Mouse (Mus musculus) limb, embryonic 14.5 days (tissue): ENCODE measurements around the gene Cd55. TPM values are rescaled to one million over a fixed set of nuclear protein-coding genes. Genes with fewer than 3 reads are reported as not detected.

Experiments used
- ATAC-seq: fragments of 200-750 bp; cut with Nextera tagmentation; 2 replicates; pipeline ENCODE4 v1.8.0; 2017; ENCODE audit warnings: low read depth, moderate number of reproducible peaks, moderate TSS enrichment; ENCODE audit not compliant: low FRiP score
- DNase-seq: peaks from one replicate; pipeline ENCODE4 v3.0.0-alpha.2; 2015; ENCODE audit warnings: low spot score
- H3K27ac ChIP-seq: fragments of 300-500 bp; sonication (generic); replicated peaks from 2 replicates; pipeline ENCODE4 v1.5.1; 2014; ENCODE audit warnings: low read depth, mild to moderate bottlenecking, low read length, moderate library complexity, mixed read lengths
- H3K27me3 ChIP-seq: fragments of 300-500 bp; sonication (generic); 2 replicates; pipeline ENCODE4 v1.6.1; 2014; ENCODE audit warnings: low read length, mixed read lengths; ENCODE audit not compliant: control insufficient read depth, insufficient read depth
- H3K36me3 ChIP-seq: fragments of 300-500 bp; sonication (generic); 2 replicates; pipeline ENCODE4 v1.6.1; 2014; ENCODE audit warnings: mild to moderate bottlenecking, low read length, moderate library complexity, mixed read lengths; ENCODE audit not compliant: control insufficient read depth, insufficient read depth
- H3K4me1 ChIP-seq: fragments of 300-500 bp; sonication (generic); 2 replicates; pipeline ENCODE4 v1.6.1; 2014; ENCODE audit warnings: antibody characterized with exemption, low read length, mixed read lengths; ENCODE audit not compliant: control insufficient read depth, insufficient read depth
- H3K4me2 ChIP-seq: fragments of 300-500 bp; sonication (generic); replicated peaks from 2 replicates; pipeline ENCODE4 v1.6.1; 2014; ENCODE audit warnings: low read depth, mild to moderate bottlenecking, low read length, moderate library complexity; ENCODE audit not compliant: severe bottlenecking
- H3K4me3 ChIP-seq: fragments of 300-500 bp; sonication (generic); replicated peaks from 2 replicates; pipeline ENCODE4 v1.5.1; 2014; ENCODE audit warnings: low read length
- H3K9ac ChIP-seq: fragments of 300-500 bp; sonication (generic); 2 replicates; pipeline ENCODE4 v1.6.1; 2014; ENCODE audit warnings: mild to moderate bottlenecking, low read depth, low read length, moderate library complexity; ENCODE audit not compliant: severe bottlenecking
- H3K9me3 ChIP-seq: fragments of 300-500 bp; sonication (generic); 2 replicates; pipeline ENCODE4 v1.6.1; 2016; ENCODE audit warnings: low read length; ENCODE audit not compliant: control insufficient read depth
- POLR2A ChIP-seq: fragments of 200-500 bp; IDR thresholded peaks from 2 replicates; pipeline ENCODE4 v1.8.0; 2012; ENCODE audit warnings: inconsistent platforms, mild to moderate bottlenecking, moderate library complexity, borderline replicate concordance; ENCODE audit not compliant: insufficient read depth, insufficient read length; ENCODE audit errors: extremely low read depth
- WGBS: fragments of 180-500 bp; shearing (Covaris S2); extraction: QIAGEN DNeasy Blood & Tissue Kit; methylation state at CpG from one replicate; pipeline ENCODE4 v1.1.7; 2014; 5-methylcytosine and 5-hydroxymethylcytosine counted together
- polyA plus RNA-seq, 2 experiments: library from polyadenylated mRNA; depleted of rRNA in 1 of 2; stranded (reverse) in 1 of 2; unstranded in 1 of 2; fragments of >200 nt; fragmentation: Nextera tagmentation in 1 of 2; extraction: Ambion mirVana in 1 of 2; gene quantifications; 2 replicates each; pipeline versions ENCODE4 v1.2.1 to v1.2.3; 2012 to 2014

Cd55 gene
- polyA plus RNA-seq, 2 experiments = 12.8 to 14.6 TPM

DNA sequence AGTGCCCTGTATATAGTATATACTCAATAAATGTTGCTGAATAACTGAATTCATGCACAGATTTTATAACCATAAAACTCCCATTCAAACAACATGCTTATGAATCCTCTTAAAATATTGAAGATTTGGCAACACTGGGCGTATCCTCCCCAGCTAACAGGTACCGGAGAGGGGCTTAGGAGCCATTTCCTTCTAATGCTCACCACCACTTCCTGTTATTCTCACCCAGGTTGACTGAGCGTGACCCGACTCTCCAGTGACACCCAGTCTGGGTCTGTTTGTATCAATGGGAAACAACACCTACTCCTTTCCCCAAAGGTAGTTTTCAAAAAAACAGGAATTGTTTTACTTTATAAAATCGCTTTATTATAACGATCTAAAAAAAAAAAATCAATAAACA lies 12.4 kb upstream of the Cd55 start:
- Histone ChIP-seq H3K9me3 (no peaks in the 10 kb centered on the region), H3K9ac (no peak overlapping the region), H3K36me3 (no peaks in the 10 kb centered on the region), H3K4me2 (no peak overlapping the region), H3K27me3 (no peaks in the 10 kb centered on the region), H3K4me1 (no peaks in the 10 kb centered on the region), H3K27ac (no peak overlapping the region), H3K4me3 (no peak overlapping the region)
- WGBS = 86% methylated on average over 6 of the region's 6 CpGs
- TF ChIP-seq POLR2A = no peak
- ATAC-seq (no peak), DNase-seq (no peak)

DNA sequence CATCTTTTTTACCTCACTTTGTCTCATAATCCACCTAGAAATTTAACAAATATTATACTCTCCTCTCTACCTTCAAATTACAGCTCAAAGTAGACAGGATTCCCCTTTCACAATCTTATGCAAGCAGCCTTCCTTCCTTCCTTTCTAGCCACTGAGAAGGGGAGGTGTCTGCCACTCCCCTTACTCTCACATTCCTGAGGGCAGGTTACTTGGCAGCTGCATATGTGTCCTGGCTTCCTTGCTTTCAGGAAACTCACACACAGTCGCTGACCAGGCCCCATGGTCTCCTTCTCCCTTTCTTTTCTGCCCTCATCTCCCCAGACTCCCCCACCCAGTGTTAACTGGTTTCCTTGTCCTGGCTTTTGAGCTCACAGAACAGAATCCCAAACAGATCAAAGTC lies 11.7 kb upstream of the Cd55 start:
- DNase-seq (no peak), ATAC-seq (no peak)
- no peaks in the 10 kb centered on the region for H3K4me1 ChIP-seq
- no peak overlapping the region for H3K4me2 ChIP-seq
- TF ChIP-seq POLR2A = no peak
- no peaks in the 10 kb centered on the region for H3K27me3 ChIP-seq
- WGBS = 13% methylated on average over 1 of the region's 1 CpGs
- H3K9me3 ChIP-seq = no peaks in the 10 kb centered on the region
- no peaks in the 10 kb centered on the region for H3K36me3 ChIP-seq
- H3K4me3 ChIP-seq = no peak overlapping the region
- H3K9ac ChIP-seq = no peak overlapping the region
- H3K27ac ChIP-seq = no peak overlapping the region

GRCm38 (mm10) chr1:130470074-130470473 lies 7.5 kb upstream of the Cd55 start:
- Histone ChIP-seq H3K27ac (no peak overlapping the region), H3K4me1 (no peaks in the 10 kb centered on the region)
- 82% methylated on average over 4 of the region's 4 CpGs for WGBS

DNA sequence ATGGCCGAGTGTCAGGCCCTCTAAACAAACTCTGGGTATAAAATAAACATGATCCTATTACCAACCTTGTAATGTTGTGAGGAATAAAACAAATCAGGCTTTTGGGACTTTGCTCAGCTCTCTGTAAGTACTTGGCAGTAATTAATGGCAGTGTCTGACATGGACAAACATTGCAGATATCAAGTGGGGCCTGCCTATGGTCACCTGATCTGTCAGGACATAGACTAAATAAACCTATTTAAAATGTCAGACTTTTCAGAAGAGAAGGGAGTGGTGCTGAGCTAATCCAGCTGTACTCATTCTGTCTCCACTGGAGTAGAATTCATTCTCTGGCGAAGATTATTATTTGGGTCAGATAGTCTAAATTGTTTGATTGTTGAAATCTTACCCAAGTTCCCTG lies 4.9 kb upstream of the Cd55 start:
- H3K4me1 ChIP-seq = no peaks in the 10 kb centered on the region

More at GRCm38 (mm10) chr1:130470074-130470473, 7.5 kb upstream of the Cd55 start:
- DNase-seq (no peak), ATAC-seq (no peak)
- no peak overlapping the region for H3K4me2 ChIP-seq
- no peaks in the 10 kb centered on the region for H3K27me3 ChIP-seq
- no peaks in the 10 kb centered on the region for H3K9me3 ChIP-seq
- no peaks in the 10 kb centered on the region for H3K36me3 ChIP-seq
- no peak overlapping the region for H3K4me3 ChIP-seq
- no peak for TF ChIP-seq POLR2A
- H3K9ac ChIP-seq = no peak overlapping the region

GRCm38 (mm10) chr1:130464173-130464572 lies 1.6 kb upstream of the Cd55 start:
- Histone ChIP-seq H3K4me2 (no peak overlapping the region), H3K9me3 (no peaks in the 10 kb centered on the region), H3K27ac (no peak overlapping the region), H3K9ac (no peak overlapping the region), H3K27me3 (no peaks in the 10 kb centered on the region), H3K4me1 (no peaks in the 10 kb centered on the region), H3K36me3 (no peaks in the 10 kb centered on the region), H3K4me3 (no peak overlapping the region)
- no peak for TF ChIP-seq POLR2A
- DNase-seq (no peak), ATAC-seq (no peak)

More for the DNA sequence above, 4.9 kb upstream of the Cd55 start:
- WGBS = 59% methylated on average over 2 of the region's 2 CpGs
- TF ChIP-seq POLR2A = no peak
- ATAC-seq (no peak), DNase-seq (no peak)
- no peak overlapping the region for H3K4me2 ChIP-seq
- no peak overlapping the region for H3K4me3 ChIP-seq
- no peak overlapping the region for H3K27ac ChIP-seq
- no peaks in the 10 kb centered on the region for H3K9me3 ChIP-seq
- no peak overlapping the region for H3K9ac ChIP-seq
- H3K36me3 ChIP-seq = no peaks in the 10 kb centered on the region
- H3K27me3 ChIP-seq = no peaks in the 10 kb centered on the region

DNA sequence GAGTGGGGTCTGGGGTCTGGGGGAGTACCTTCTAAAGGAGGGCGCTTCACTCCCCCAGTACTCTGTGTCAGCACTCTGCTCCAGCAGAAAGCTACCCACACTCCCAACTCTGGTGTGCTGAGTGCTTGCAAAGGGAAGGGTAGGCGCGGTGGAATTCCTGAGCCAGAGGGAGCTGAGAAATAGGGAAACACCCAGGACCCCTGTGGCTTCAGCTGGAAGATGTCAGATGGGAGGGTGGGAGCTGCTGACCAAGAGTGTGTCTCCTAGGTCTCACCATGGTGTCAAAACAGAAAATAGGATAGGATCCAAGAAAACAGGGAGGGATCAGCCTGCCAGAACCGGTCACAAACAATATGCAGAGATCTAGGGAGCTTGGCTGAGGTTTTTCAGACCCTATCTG lies 323 bp upstream of the Cd55 start:
- Histone ChIP-seq H3K9me3 (no peaks in the 10 kb centered on the region), H3K4me2 (peak overlapping the region; percentile 89), H3K9ac (peak overlapping the region; percentile 55), H3K4me1 (no peaks in the 10 kb centered on the region), H3K27ac (no peak overlapping the region), H3K27me3 (no peaks in the 10 kb centered on the region), H3K36me3 (no peaks in the 10 kb centered on the region), H3K4me3 (peak overlapping the region; percentile 60)
- 5% methylated on average over 4 of the region's 4 CpGs for WGBS
- no peak for TF ChIP-seq POLR2A
- ATAC-seq = peak; percentile 60
- DNase-seq = peak; percentile 6
